In genomic region chr13:51616417-51617044, GRCm38 (mm10) we compare ENCODE assay signal across 9 mouse cellular contexts. TPM values are rescaled to one million over a fixed set of nuclear protein-coding genes. Genes with fewer than 3 reads are reported as not detected.
DNase-seq lines count a peak whose midpoint lies in the region; ATAC-seq lines count a peak whose summit lies in the region.
"Had no signal": no experiment of that assay in that cellular context is flagged by ENCODE, and none has a peak within 500 bp of the region (broad histone marks: within the 10 kb centered on the region; RNA-seq: fewer than 3 reads in every experiment).

No protein-coding gene starts in this region.

- ATAC-seq in forebrain, embryonic 16.5 days: peak; percentile 81
- ATAC-seq in CD4-positive, CD25-positive, alpha-beta regulatory T cell, adult 4 months: no peak

- 0 out of 2 replicates have a peak, but pooled peaks cover 2% of the 10 kb centered on the region for H3K36me3 ChIP-seq in forebrain, embryonic 16.5 days (ENCODE audit: control insufficient read depth, insufficient read depth)
- H3K36me3 ChIP-seq: heart, embryonic 15.5 days had no signal

- no peaks in the 10 kb centered on the region for H3K27me3 ChIP-seq in forebrain, embryonic 16.5 days (replicated peaks; ENCODE audit: control insufficient read depth, insufficient read depth, low read length)
- H3K27me3 ChIP-seq: heart, embryonic 15.5 days had no signal

- H3K4me2 ChIP-seq in forebrain, embryonic 16.5 days (ENCODE audit: low read length): peak overlapping the region; percentile 27
- H3K4me2 ChIP-seq: heart, embryonic 15.5 days had no signal

- no peak overlapping the region for H3K27ac ChIP-seq in forebrain, embryonic 16.5 days (ENCODE audit: low read length)
- H3K27ac ChIP-seq: heart, embryonic 15.5 days had no signal

- H3K4me1 ChIP-seq in forebrain, embryonic 16.5 days (replicated peaks; ENCODE audit: control insufficient read depth, insufficient read depth, low read length): peaks cover 12% of the 10 kb centered on the region

- no peak overlapping the region for H3K4me3 ChIP-seq in forebrain, embryonic 16.5 days (replicated peaks; ENCODE audit: low read length)
- H3K4me3 ChIP-seq: heart, embryonic 15.5 days had no signal

- H3K9me3 ChIP-seq in forebrain, embryonic 16.5 days (ENCODE audit: control insufficient read depth, low read length): no peaks in the 10 kb centered on the region
- H3K9me3 ChIP-seq: heart, embryonic 15.5 days had no signal

- H3K9ac ChIP-seq in forebrain, embryonic 16.5 days (replicated peaks; ENCODE audit: low read depth, low read length): 0 out of 2 replicates have a peak overlapping the region, but pooled peaks have one; percentile 29
- H3K9ac ChIP-seq: heart, embryonic 15.5 days had no signal

- 3% methylated on average over 12 of the region's 12 CpGs for WGBS in forebrain, embryonic 16.5 days

- peak; percentile 17 for DNase-seq in kidney, postnatal 10 days
- DNase-seq in kidney, postnatal 25 days: no peak
- peak; percentile 76 to 83 for DNase-seq in layer of hippocampus, postnatal 36 days
- DNase-seq in right cerebral cortex, adult 18-20 months: peak; percentile 89
- no peak for DNase-seq in thymus, postnatal 4 days
- no peak for DNase-seq in gastrocnemius, postnatal 4 days (ENCODE audit: low spot score in 2 of 2)

RNA-seq across cellular contexts. Expression of gene Cks2, which starts 28.5 kb away (rescaled TPM):
- 97.5 and 118 TPM in 2 replicates for polyA plus RNA-seq in forebrain, embryonic 16.5 days (2015; fragmentation: Nextera tagmentation; extraction: Ambion mirVana)
- total RNA-seq in layer of hippocampus, postnatal 36 days (2021): 1 to 10 TPM; 1.2 to 2.9 TPM
- polyA plus RNA-seq in CD4-positive, CD25-positive, alpha-beta regulatory T cell, adult 4 months (2017; shearing (Covaris generic)): 10 to 100 TPM; 31.7 to 37.2 TPM
- 10 to 100 TPM; 22.3 to 26.5 TPM for total RNA-seq in gastrocnemius, postnatal 4 days (2021)

RNA-seq across cellular contexts. Expression of gene Secisbp2, which starts 35.0 kb away (rescaled TPM):
- 31.2 and 40.0 TPM in 2 replicates for polyA plus RNA-seq in forebrain, embryonic 16.5 days (2015; fragmentation: Nextera tagmentation; extraction: Ambion mirVana)
- 10 to 100 TPM; 18.2 to 19.7 TPM for total RNA-seq in layer of hippocampus, postnatal 36 days (2021)
- polyA plus RNA-seq in CD4-positive, CD25-positive, alpha-beta regulatory T cell, adult 4 months (2017; shearing (Covaris generic)): 10 to 100 TPM; 39.3 to 46.0 TPM
- total RNA-seq in gastrocnemius, postnatal 4 days (2021): 10 to 100 TPM; 14.9 to 17.6 TPM

RNA-seq across cellular contexts. Expression of gene Shc3, which starts 47.3 kb away (rescaled TPM):
- polyA plus RNA-seq in forebrain, embryonic 16.5 days (2015; fragmentation: Nextera tagmentation; extraction: Ambion mirVana): 8.8 and 9.2 TPM in 2 replicates
- 100 to 1,000 TPM; 120 to 131 TPM for total RNA-seq in layer of hippocampus, postnatal 36 days (2021)
- polyA plus RNA-seq in CD4-positive, CD25-positive, alpha-beta regulatory T cell, adult 4 months (2017; shearing (Covaris generic)): not detected
- total RNA-seq in gastrocnemius, postnatal 4 days (2021): 1 to 10 TPM; 3.8 to 3.9 TPM

Comparison
In these comparisons a context has a peak if more than half of its experiments do, and no peak if none do; other contexts are left out.
1. DNase-seq: peak in kidney, postnatal 10 days (single experiment), layer of hippocampus, postnatal 36 days (2 of 2) and right cerebral cortex, adult 18-20 months (single experiment); none in kidney, postnatal 25 days (0 of 2), thymus, postnatal 4 days (single experiment) and gastrocnemius, postnatal 4 days (0 of 2).
2. RNA of gene Cks2, which starts 28.5 kb away (total RNA-seq): 22.3 to 26.5 TPM in gastrocnemius, postnatal 4 days; 1.2 to 2.9 TPM in layer of hippocampus, postnatal 36 days; every median in the first group is over 4 times any median in the second.
3. RNA of gene Shc3, which starts 47.3 kb away (total RNA-seq): 120 to 131 TPM in layer of hippocampus, postnatal 36 days; 3.8 to 3.9 TPM in gastrocnemius, postnatal 4 days; every median in the first group is over 10 times any median in the second.